Mouse (Mus musculus): Measurements from ENCODE around the gene Gbf1. TPM values are rescaled to one million over a fixed set of nuclear protein-coding genes. Genes with fewer than 3 reads are reported as not detected.

Gene Gbf1
- total RNA-seq, 2 experiments from 2014 or later, result 90.1 to 95.4 TPM

DNA sequence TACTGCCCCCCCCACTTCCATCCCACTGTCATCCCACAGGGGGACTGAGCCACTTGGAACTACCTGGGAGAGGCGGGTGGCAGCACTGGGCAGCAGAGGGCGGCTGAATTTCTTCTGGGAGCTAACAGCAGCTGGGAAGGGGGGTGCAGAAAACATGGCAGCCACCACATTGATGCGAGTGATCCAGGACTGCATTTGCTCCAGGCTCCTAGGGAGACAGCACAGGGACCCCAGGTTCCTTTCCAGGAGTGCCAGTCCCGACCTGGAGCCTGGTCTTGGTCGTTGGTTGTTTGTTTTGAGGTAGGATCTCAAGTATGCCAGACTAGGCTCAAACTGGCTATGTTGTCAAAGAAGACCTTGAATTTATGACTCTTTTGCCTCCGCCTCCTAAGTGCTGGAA, 161.3 kb downstream of the Gbf1 start:
- DNase-seq (ENCODE audit: extremely low spot score in 1 of 2, low spot score in 2 of 2), result peak in 1 of 2 experiments; percentile 6
- Histone ChIP-seq H3K27ac (no peak overlapping the region), H3K4me3 (no peak overlapping the region)
- intact Hi-C loops (cut with DNase I), result no loop called here
- TF ChIP-seq CTCF (IDR thresholded peaks at IDR 0.05), result no peak

DNA sequence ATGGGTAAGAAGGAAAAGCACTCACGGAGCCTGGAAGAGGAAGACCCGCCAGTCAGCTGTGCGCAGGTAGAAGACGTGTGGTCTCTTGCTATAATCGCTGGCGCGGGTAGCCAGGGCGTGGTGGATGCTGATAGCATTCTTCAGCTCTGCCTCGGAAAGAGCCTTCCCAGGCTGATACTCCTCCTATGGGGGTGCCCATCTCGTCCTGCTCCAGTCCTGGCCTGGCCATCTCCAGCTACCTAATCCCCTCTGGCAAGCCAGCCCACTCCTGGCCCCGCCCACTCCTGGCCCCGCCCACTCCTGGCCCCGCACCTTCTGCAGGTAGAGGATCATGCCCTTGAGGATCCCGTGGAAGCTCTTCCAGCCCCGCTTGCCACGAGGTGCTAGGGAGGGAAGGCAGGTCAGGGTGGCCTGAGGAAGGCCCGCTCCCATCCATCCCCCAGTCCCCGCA, 161.9 kb downstream of the Gbf1 start:
- peak in 1 of 2 experiments; percentile 16 for DNase-seq (ENCODE audit: extremely low spot score in 1 of 2, low spot score in 2 of 2)
- Histone ChIP-seq H3K4me3 (no peak overlapping the region), H3K27ac (no peak overlapping the region)
- no peak for TF ChIP-seq CTCF (IDR thresholded peaks at IDR 0.05)
- intact Hi-C loops (cut with DNase I), result no loop called here

DNA sequence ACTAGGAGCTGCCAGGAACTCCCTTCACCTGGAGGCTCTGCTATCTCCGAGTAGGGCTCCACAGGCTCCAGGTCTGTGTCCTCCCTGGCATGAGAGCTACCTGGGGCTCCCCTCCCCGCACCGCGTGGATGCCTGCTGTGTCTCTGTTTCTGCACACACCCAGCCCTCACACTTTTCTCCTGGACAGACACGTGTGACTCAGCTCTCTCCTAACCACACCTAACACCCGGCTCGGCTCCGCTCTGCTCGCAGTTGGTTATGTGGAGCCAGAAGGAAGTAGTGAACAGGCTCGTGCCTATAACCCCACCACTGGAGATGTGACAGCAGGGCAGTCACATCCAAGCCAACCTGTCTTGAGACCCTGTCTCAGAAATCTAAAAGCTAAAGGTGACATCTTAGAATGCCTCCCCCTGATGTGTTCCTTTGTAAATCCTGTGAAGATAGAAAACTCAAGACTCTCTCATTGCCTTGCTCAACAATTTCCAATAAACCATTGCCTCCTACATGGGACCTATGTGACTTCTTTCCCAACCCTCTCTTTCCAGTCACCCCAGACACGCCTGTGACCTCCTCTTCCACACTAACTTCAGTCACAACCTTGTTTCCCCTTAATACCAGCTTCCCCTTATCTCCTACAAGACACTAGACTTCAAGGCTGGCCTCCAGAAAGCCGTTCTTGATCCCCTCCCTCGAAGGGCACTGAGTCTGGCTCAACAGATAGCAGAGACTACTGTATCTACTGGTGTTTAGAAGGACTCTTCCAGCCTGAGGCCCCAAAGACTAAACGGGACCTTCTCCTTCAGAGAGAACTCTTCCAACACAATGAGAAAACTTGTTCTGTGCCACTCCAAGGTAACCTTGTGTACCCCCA, 162.8 kb downstream of the Gbf1 start:
- peak; percentile 16 to 25 for DNase-seq (ENCODE audit: extremely low spot score in 1 of 2, low spot score in 2 of 2)
- H3K27ac ChIP-seq, result no peak overlapping the region
- H3K4me3 ChIP-seq, result no peak overlapping the region
- TF ChIP-seq CTCF (IDR thresholded peaks at IDR 0.05), result no peak
- intact Hi-C loops (cut with DNase I), result no loop called here

DNA sequence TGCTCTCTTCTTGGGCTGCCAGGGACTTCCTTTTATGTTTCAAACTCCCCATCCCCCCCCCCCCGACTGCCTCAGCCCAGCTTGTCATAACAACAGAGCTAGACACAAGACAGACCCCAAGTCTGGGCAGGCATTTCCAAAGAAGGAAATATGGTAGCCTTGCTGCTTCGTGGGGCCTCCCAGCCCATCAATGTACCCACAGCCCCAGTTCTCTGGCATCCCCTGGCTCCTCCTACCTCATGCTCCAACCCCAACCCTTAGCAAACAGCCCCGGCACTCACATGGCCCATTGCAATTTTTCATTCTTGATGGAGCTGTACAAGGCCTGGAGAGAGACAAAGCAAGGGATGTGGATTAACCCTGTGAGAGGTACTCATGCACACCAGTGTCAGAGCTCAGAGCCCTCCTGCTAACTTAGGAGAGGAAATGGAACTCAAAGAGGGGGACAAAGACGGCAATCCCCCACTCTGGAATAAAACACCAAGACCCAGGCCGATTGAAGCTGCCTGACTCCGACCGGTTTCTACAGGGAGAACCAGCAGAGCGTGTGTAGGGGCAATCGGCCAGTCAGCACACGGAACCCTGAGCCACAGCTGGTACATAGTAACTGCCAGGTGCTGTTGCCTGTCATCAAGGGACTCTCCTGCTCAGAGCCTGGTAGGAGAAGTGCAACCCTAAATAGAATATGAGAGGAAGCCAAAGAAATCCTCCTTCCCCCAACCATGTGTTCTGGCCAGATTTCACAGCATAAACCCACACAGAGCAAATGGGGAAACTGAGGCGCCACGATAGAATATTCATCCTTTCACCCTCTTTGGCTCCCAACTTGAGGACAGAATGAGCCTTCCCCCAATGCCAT, 163.7 kb downstream of the Gbf1 start:
- Histone ChIP-seq H3K27ac (peak overlapping the region; percentile 51; the same call in 1 of the 2 replicates), H3K4me3 (peak overlapping the region; percentile 56)
- TF ChIP-seq CTCF (IDR thresholded peaks at IDR 0.05), result no peak
- intact Hi-C loops (cut with DNase I), result no loop called here
- DNase-seq (ENCODE audit: extremely low spot score in 1 of 2, low spot score in 2 of 2), result peak; percentile 8 to 22

- peak overlapping the region; percentile 56 for H3K4me3 ChIP-seq
Measured at GRCm38 (mm10) chr19:46316846-46317545, 164.7 kb downstream of the Gbf1 start.

GRCm38 (mm10) chr19:46317546-46317885, 165.2 kb downstream of the Gbf1 start:
- TF ChIP-seq CTCF (IDR thresholded peaks at IDR 0.05), result no peak
- peak overlapping the region; percentile 56 for H3K4me3 ChIP-seq
- intact Hi-C loops (cut with DNase I), result no loop called here
- peak overlapping the region; percentile 94 for H3K27ac ChIP-seq
- no peak for DNase-seq (ENCODE audit: extremely low spot score in 1 of 2, low spot score in 2 of 2)

More at GRCm38 (mm10) chr19:46316846-46317545, 164.7 kb downstream of the Gbf1 start:
- H3K27ac ChIP-seq, result peak overlapping the region; percentile 94
- DNase-seq (ENCODE audit: extremely low spot score in 1 of 2, low spot score in 2 of 2), result peak; percentile 79
- intact Hi-C loops (cut with DNase I), result no loop called here
- no peak for TF ChIP-seq CTCF (IDR thresholded peaks at IDR 0.05)

GRCm38 (mm10) chr19:46318031-46318471, 165.7 kb downstream of the Gbf1 start:
- TF ChIP-seq CTCF (IDR thresholded peaks at IDR 0.05), result no peak
- intact Hi-C loops (cut with DNase I), result no loop called here
- peak; percentile 70 to 71 for DNase-seq (ENCODE audit: extremely low spot score in 1 of 2, low spot score in 2 of 2)
- peak overlapping the region; percentile 44 for H3K4me3 ChIP-seq
- H3K27ac ChIP-seq, result peak overlapping the region; percentile 93

DNA sequence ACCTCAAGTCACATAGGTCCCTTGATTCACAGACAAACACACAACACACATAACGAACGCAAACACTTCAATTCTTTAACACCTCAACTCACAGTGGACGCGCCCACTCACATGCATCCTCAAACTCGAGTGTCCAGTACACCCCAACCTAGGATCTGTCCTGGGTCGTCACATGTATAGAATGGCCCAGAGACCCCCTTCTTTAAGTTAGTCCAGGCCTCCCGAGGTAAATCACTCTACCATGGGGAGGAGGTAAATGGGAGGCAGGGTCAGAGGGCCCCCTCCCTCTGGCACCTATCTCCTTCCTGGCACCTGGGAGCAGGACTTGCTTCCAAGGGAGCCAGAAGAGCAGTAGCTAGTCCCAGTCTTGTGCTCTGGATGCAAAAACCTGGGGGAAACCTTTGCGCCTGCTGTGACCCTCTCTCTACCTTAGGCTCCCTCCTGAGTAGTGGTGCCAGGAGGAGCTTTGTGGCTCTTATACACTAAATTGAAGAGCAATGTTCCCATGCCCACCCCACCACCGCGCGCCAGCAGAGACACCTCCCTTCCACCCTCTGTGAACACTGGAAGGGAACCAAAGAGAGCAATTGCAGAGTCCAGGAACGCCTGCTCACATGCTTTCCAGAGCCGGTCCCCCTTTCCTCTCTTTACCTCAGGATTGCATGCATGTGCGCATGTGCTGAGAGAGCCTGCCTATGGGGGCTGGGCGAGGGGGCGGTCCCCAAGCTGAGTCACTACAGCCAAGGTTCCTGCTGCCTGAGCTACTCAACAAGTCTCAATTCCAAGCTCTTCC, 166.5 kb downstream of the Gbf1 start:
- DNase-seq (ENCODE audit: extremely low spot score in 1 of 2, low spot score in 2 of 2), result peak; percentile 90 to 92
- intact Hi-C loops (cut with DNase I), result no loop called here
- TF ChIP-seq CTCF (IDR thresholded peaks at IDR 0.05), result no peak
- Histone ChIP-seq H3K27ac (peak overlapping the region; percentile 93), H3K4me3 (peak overlapping the region; percentile 44)

- Histone ChIP-seq H3K27ac (peak overlapping the region; percentile 45), H3K4me3 (no peak overlapping the region)
- intact Hi-C loops (cut with DNase I), result no loop called here
- no peak for TF ChIP-seq CTCF (IDR thresholded peaks at IDR 0.05)
- DNase-seq (ENCODE audit: extremely low spot score in 1 of 2, low spot score in 2 of 2), result no peak
Measured at GRCm38 (mm10) chr19:46320076-46320785, 167.9 kb downstream of the Gbf1 start.
